Mouse (Mus musculus): ENCODE results near the gene Slit1. TPM values are rescaled to one million over a fixed set of nuclear protein-coding genes. Genes with fewer than 3 reads are reported as not detected.

Gene Slit1
- total and polyA plus RNA-seq, 3 experiments = 0.16 to 0.30 TPM; not detected in 1

DNA sequence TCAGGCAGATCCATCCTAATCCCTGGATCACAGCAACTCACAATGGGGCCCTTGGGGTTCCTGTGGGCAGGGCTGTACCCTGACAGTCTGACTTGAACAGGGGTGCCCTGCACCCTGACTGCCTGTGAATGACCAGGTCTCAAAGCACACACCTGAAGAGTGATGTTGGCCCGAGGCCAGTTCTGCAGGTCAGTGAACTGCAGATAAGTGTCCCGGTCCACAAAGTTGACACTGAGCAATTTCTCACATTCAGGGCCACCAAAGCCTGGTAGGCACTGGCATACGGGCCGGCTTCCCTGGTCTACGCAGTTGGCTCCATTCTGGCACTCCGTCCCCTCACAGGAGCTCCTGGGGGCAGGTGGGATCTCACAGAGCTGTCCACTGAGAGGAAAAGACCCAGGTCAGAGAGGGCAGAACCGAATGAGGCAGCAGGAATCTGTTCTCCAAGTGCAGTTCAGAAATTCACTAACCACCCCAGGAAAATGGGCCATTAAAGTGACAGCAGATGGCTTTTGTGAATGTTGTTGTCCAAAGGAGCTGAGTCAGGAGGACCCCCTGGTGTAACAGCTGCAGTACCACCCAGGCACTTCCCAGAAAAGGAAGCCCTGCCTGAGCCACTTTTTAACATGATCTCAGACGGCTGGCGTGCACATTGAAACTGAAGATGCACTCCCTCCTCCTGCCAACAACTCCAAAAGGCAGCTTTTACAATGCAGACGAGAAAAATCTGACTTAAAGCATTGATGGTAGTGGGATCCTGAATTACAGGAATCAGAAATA lies 137.1 kb downstream of the Slit1 start:
- no peak overlapping the region for H3K27ac ChIP-seq (ENCODE audit: insufficient read depth, low read depth)
- no peak overlapping the region for H3K4me3 ChIP-seq (replicated peaks in 1 of 3; ENCODE audit: low read depth in 2 of 3, low read length in 2 of 3, poor library complexity in 1 of 3)
- no peak for DNase-seq (ENCODE audit: extremely low read depth)
- no peak overlapping the region for H3K9ac ChIP-seq (ENCODE audit: insufficient read depth, low read depth)
- peaks cover 0 to 2% of the 10 kb centered on the region in 2 experiments; a peak in 1 of 4 replicates for H3K4me1 ChIP-seq (ENCODE audit: control insufficient read depth in 1 of 2, insufficient read depth in 2 of 2)
- in situ Hi-C loops (cut with MboI; ENCODE audit: low pct_ligation_motif_present, low pct_unique_long_range_greater_than_20kb, low sequenced_read_pairs) = no loop called here
- peaks cover 1% of the 10 kb centered on the region for H3K27me3 ChIP-seq (replicated peaks)
- dilution Hi-C loops (cut with MboI; ENCODE audit: extremely low pct_ligation_motif_present, extremely low pct_unique_long_range_greater_than_20kb, low sequenced_read_pairs) = no loop called here
- H3K79me2 ChIP-seq (replicated peaks; ENCODE audit: control insufficient read depth, extremely low read depth, insufficient read depth, poor library complexity, severe bottlenecking) = no peaks in the 10 kb centered on the region
- no peak overlapping the region for H3K4me2 ChIP-seq (ENCODE audit: insufficient read depth, low read depth, poor library complexity, severe bottlenecking)
- H3K36me3 ChIP-seq (replicated peaks in 1 of 2; ENCODE audit: control insufficient read depth in 1 of 2, insufficient read depth in 1 of 2, low read length in 1 of 2) = no peaks in the 10 kb centered on the region
- TF ChIP-seq IRF4 (IDR thresholded peaks at IDR 0.05; ENCODE audit: low read depth, low read length) (no peak), SIN3A (IDR thresholded peaks at IDR 0.05; ENCODE audit: low read length) (no peak), RCOR1 (conservative IDR thresholded peaks at IDR 0.05; ENCODE audit: low read depth, low read length) (no peak), ZKSCAN1 (IDR thresholded peaks at IDR 0.05; ENCODE audit: borderline replicate concordance, low read depth, low read length) (no peak), USF1 (IDR thresholded peaks at IDR 0.05; ENCODE audit: low read depth, low read length) (no peak), MAZ (IDR thresholded peaks at IDR 0.05; ENCODE audit: low read depth, low read length) (no peak)
- peaks cover 9% of the 10 kb centered on the region for H3K9me3 ChIP-seq (replicated peaks; ENCODE audit: low read length)

DNA sequence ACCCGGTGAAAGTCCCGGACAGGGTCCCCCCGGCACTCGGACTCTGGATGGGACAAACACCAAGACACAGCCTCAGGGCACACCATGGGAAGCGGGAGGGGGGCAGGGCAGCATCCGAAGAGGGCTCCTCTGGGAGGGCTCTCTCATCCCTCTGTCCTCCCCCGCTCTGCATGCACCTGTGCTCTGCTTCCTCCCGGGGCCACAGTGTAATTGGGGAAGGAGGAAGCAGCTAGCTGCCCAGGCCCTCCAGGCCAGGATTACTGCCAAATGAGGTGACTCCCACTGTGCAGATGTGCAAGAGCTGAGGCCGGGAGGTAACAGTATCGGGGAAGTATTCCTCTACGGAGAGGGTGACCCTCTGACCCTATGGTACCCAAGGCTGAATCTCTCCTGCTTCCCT lies 142.8 kb downstream of the Slit1 start:
- no peaks in the 10 kb centered on the region for H3K36me3 ChIP-seq (replicated peaks in 1 of 2; ENCODE audit: control insufficient read depth in 1 of 2, insufficient read depth in 1 of 2, low read length in 1 of 2)
- no peaks in the 10 kb centered on the region for H3K9me3 ChIP-seq (replicated peaks; ENCODE audit: low read length)
- dilution Hi-C loops (cut with MboI; ENCODE audit: extremely low pct_ligation_motif_present, extremely low pct_unique_long_range_greater_than_20kb, low sequenced_read_pairs) = no loop called here
- TF ChIP-seq MYC (IDR thresholded peaks at IDR 0.05; ENCODE audit: low read depth, low read length) (no peak), HCFC1 (IDR thresholded peaks at IDR 0.05; ENCODE audit: low read depth, low read length) (no peak), MXI1 (IDR thresholded peaks at IDR 0.05; ENCODE audit: low read depth, low read length) (no peak), JUND (conservative IDR thresholded peaks at IDR 0.05; ENCODE audit: low read depth, low read length) (no peak), BHLHE40 (IDR thresholded peaks at IDR 0.05; ENCODE audit: low read depth, low read length) (no peak), POLR2AphosphoS2 (IDR thresholded peaks at IDR 0.05; ENCODE audit: low read depth, low read length) (no peak), ETS1 (conservative IDR thresholded peaks at IDR 0.05; ENCODE audit: low read depth, low read length) (no peak), ZC3H11A (IDR thresholded peaks at IDR 0.05; ENCODE audit: low read depth, low read length) (no peak), RCOR1 (conservative IDR thresholded peaks at IDR 0.05; ENCODE audit: low read depth, low read length) (no peak), JUN (IDR thresholded peaks at IDR 0.05; ENCODE audit: insufficient read depth, low read depth, low read length) (no peak), NRF1 (IDR thresholded peaks at IDR 0.05; ENCODE audit: low read depth, low read length) (no peak), TBP (conservative IDR thresholded peaks at IDR 0.05; ENCODE audit: low read depth, low read length) (no peak), GABPA (IDR thresholded peaks at IDR 0.05; ENCODE audit: insufficient replicate concordance, low read depth, low read length) (no peak), CHD2 (IDR thresholded peaks at IDR 0.05; ENCODE audit: low read length) (no peak), USF1 (IDR thresholded peaks at IDR 0.05; ENCODE audit: low read depth, low read length) (no peak), ZMIZ1 (IDR thresholded peaks at IDR 0.05; ENCODE audit: low read depth, low read length) (no peak)
- no peak overlapping the region for H3K9ac ChIP-seq (ENCODE audit: insufficient read depth, low read depth)
- peaks cover 1% of the 10 kb centered on the region for H3K27me3 ChIP-seq (replicated peaks)
- H3K4me2 ChIP-seq (ENCODE audit: insufficient read depth, low read depth, poor library complexity, severe bottlenecking) = no peak overlapping the region
- in situ Hi-C loops (cut with MboI; ENCODE audit: low pct_ligation_motif_present, low pct_unique_long_range_greater_than_20kb, low sequenced_read_pairs) = no loop called here
- no peak for DNase-seq (ENCODE audit: extremely low read depth)
- no peaks in the 10 kb centered on the region for H3K79me2 ChIP-seq (replicated peaks; ENCODE audit: control insufficient read depth, extremely low read depth, insufficient read depth, poor library complexity, severe bottlenecking)
- peaks cover 9 to 26% of the 10 kb centered on the region in 2 experiments for H3K4me1 ChIP-seq (ENCODE audit: control insufficient read depth in 1 of 2, insufficient read depth in 2 of 2)
- H3K27ac ChIP-seq (ENCODE audit: insufficient read depth, low read depth) = no peak overlapping the region
- H3K4me3 ChIP-seq (replicated peaks in 1 of 3; ENCODE audit: low read depth in 2 of 3, low read length in 2 of 3, poor library complexity in 1 of 3) = no peak overlapping the region

Measured in CH12.LX (cell line).